Mouse (Mus musculus): ENCODE results near the gene Map2k7.

DNA sequence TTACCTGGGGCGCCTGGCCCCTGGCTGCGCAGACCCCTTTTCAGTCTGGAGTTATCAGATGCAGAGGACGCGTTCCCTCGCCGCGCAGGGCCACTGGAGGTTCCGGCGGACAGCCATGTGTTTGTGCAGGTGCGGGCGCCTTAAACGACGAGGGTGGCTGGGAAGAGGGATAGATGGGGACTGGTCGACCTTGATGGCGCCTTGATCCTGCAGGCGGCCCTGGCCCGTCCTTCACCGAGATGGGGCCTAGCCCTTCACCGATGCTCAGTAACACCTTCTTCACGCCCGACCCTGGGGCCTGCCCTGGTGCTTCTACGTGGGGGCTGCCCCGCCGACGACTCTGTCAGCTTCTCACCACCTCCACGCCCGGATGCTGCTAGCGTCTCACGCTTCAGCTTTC is 10.7 kb downstream of the Map2k7 start:
- no peak for TF ChIP-seq CTCF (IDR thresholded peaks at IDR 0.05; ENCODE audit: control insufficient read depth, insufficient read depth, insufficient read length)
- TF ChIP-seq CEBPB (IDR thresholded peaks at IDR 0.05; ENCODE audit: low read depth) = no peak
- TF ChIP-seq MYOG (IDR thresholded peaks at IDR 0.05; ENCODE audit: control insufficient read depth, extremely low read depth, insufficient read length) = no peak
- no peak for TF ChIP-seq MAX (IDR thresholded peaks at IDR 0.05)
- TF ChIP-seq FOSL1 (IDR thresholded peaks at IDR 0.05; ENCODE audit: insufficient read depth, low read length, poor library complexity, severe bottlenecking) = no peak
